Mouse (Mus musculus) hindbrain, embryonic 13.5 days (tissue): ENCODE data around the gene Xpa. TPM values are rescaled to one million over a fixed set of nuclear protein-coding genes. Genes with fewer than 3 reads are reported as not detected.

Source experiments
- ATAC-seq: fragments of 200-750 bp; cut with Nextera tagmentation; 2 replicates; pipeline ENCODE4 v1.8.0; 2017; ENCODE audit warnings: moderate TSS enrichment; ENCODE audit not compliant: low FRiP score
- H3K27ac ChIP-seq: fragments of 300-500 bp; sonication (generic); 2 replicates; pipeline ENCODE4 v1.5.1; 2015; ENCODE audit warnings: inconsistent platforms, mild to moderate bottlenecking, moderate library complexity
- H3K27me3 ChIP-seq: fragments of 300-500 bp; sonication (generic); 2 replicates; pipeline ENCODE4 v1.6.1; 2015; ENCODE audit warnings: mild to moderate bottlenecking, inconsistent platforms
- H3K36me3 ChIP-seq: fragments of 300-500 bp; sonication (generic); 2 replicates; pipeline ENCODE4 v1.6.1; 2015; ENCODE audit warnings: mild to moderate bottlenecking, inconsistent platforms
- H3K4me1 ChIP-seq: fragments of 300-500 bp; sonication (generic); replicated peaks from 2 replicates; pipeline ENCODE4 v1.6.1; 2015; ENCODE audit warnings: inconsistent platforms
- H3K4me2 ChIP-seq: fragments of 300-500 bp; sonication (generic); 2 replicates; pipeline ENCODE4 v1.6.1; 2015; ENCODE audit warnings: inconsistent platforms, mild to moderate bottlenecking, moderate library complexity
- H3K4me3 ChIP-seq: fragments of 300-500 bp; sonication (generic); 2 replicates; pipeline ENCODE4 v1.5.1; 2015; ENCODE audit warnings: mild to moderate bottlenecking, inconsistent platforms
- H3K9ac ChIP-seq: fragments of 300-500 bp; sonication (generic); 2 replicates; pipeline ENCODE4 v1.6.1; 2015; ENCODE audit warnings: mild to moderate bottlenecking, inconsistent platforms
- H3K9me3 ChIP-seq: fragments of 300-500 bp; sonication (generic); 2 replicates; pipeline ENCODE4 v1.6.1; 2016; ENCODE audit warnings: inconsistent platforms
- WGBS: fragments of 180-500 bp; shearing (Covaris S2); methylation state at CpG from one replicate; pipeline ENCODE4 v1.1.7; 2015; 5-methylcytosine and 5-hydroxymethylcytosine counted together
- polyA plus RNA-seq: library from polyadenylated mRNA; unstranded; fragments of >200 nt; fragmentation: Nextera tagmentation; extraction: Ambion mirVana; gene quantifications from 2 replicates; pipeline ENCODE4 v1.2.1, GENCODE M21; 2015

Xpa gene
- polyA plus RNA-seq, 1 experiment from 2014 or later = 32.8 TPM

- no peak for ATAC-seq
- no peak overlapping the region for H3K27ac ChIP-seq
- H3K9ac ChIP-seq = no peak overlapping the region
- H3K27me3 ChIP-seq = no peaks in the 10 kb centered on the region
- no peak overlapping the region for H3K4me3 ChIP-seq
- peaks cover 91% of the 10 kb centered on the region for H3K36me3 ChIP-seq
- no peak overlapping the region for H3K4me2 ChIP-seq
- no peaks in the 10 kb centered on the region for H3K9me3 ChIP-seq
- H3K4me1 ChIP-seq = no peaks in the 10 kb centered on the region
- 86% methylated on average over 8 of the region's 8 CpGs for WGBS
Observed at GRCm38 (mm10) chr4:46185423-46185822, 10.7 kb downstream of the Xpa start.

DNA sequence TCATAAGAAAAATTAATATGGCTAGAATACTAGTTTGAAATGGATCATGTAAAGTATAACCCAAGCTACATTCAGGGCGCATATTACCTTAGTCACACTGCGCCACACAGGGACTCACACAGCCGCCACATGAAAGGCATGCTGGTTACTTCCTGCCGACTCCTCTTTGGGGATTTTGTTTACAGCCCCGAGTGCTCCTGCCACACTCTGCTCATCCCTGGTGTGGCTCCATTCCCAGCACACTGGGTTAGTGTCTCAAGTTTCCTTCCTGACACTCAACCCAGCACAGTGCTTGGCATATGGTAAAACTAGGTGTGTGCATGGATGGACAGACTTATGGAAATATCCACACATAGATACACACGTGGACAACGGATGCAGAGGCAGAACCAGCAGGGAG lies 13.9 kb downstream of the Xpa start:
- H3K36me3 ChIP-seq = peaks cover 92% of the 10 kb centered on the region
- no peaks in the 10 kb centered on the region for H3K9me3 ChIP-seq
- H3K4me3 ChIP-seq = no peak overlapping the region
- H3K27ac ChIP-seq = no peak overlapping the region
- no peak overlapping the region for H3K9ac ChIP-seq
- no peak overlapping the region for H3K4me2 ChIP-seq
- H3K4me1 ChIP-seq = no peaks in the 10 kb centered on the region
- H3K27me3 ChIP-seq = no peaks in the 10 kb centered on the region
- WGBS = 87% methylated on average over 7 of the region's 7 CpGs
- no peak for ATAC-seq

DNA sequence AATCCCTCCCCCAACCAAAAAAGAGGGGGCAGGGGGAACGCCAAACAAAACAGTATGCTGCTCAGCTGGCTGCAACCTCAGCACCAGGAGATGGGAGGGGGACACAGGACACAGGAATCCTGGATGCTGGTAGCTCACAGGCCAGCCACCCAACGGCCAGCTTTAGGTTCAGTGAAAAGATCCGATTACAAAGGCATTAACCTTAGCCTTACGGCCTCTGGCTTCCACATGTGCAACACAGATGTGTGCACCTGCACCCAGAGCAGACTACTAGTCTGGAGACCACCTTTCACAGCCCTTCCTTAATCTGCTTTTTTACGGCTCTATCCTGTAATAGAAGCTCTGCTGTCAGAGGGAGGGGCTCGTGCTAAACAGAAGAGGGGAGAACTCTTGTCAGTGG lies 14.9 kb downstream of the Xpa start:
- peaks cover 98% of the 10 kb centered on the region for H3K36me3 ChIP-seq
- 73% methylated on average over 6 of the region's 6 CpGs for WGBS
- no peaks in the 10 kb centered on the region for H3K9me3 ChIP-seq
- H3K4me2 ChIP-seq = no peak overlapping the region
- H3K4me1 ChIP-seq = no peaks in the 10 kb centered on the region
- no peak overlapping the region for H3K9ac ChIP-seq
- no peaks in the 10 kb centered on the region for H3K27me3 ChIP-seq
- H3K27ac ChIP-seq = no peak overlapping the region
- H3K4me3 ChIP-seq = no peak overlapping the region
- ATAC-seq = no peak

DNA sequence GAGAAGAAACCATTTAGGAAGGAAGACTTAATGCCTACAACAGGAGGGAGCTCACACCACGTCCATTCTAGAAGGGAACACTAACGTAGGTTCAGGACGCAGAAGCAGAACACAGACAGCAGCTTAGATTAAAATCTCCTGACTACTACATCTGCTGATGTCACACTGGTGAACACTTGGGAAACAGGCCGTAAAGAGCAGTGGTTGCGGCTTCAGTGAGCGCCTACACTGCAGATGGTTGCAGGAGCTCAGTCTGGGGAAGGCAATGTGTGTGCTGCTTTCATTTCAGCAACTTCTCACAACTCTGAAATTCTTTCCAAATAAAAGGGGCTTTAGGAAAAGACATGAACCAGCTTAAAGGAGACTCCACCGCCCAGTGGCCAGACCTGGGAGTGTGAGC lies 18.6 kb downstream of the Xpa start:
- Histone ChIP-seq H3K27me3 (no peaks in the 10 kb centered on the region), H3K4me2 (no peak overlapping the region), H3K36me3 (peaks cover 95% of the 10 kb centered on the region), H3K4me1 (no peaks in the 10 kb centered on the region), H3K9me3 (no peaks in the 10 kb centered on the region), H3K27ac (no peak overlapping the region), H3K9ac (no peak overlapping the region), H3K4me3 (no peak overlapping the region)
- 87% methylated on average over 7 of the region's 7 CpGs for WGBS
- ATAC-seq = no peak

GRCm38 (mm10) chr4:46177018-46177417 lies 19.1 kb downstream of the Xpa start:
- no peak overlapping the region for H3K4me3 ChIP-seq
- WGBS = 84% methylated on average over 5 of the region's 5 CpGs
- H3K4me1 ChIP-seq = no peaks in the 10 kb centered on the region

GRCm38 (mm10) chr4:46176313-46176712 lies 19.8 kb downstream of the Xpa start:
- Histone ChIP-seq H3K9me3 (no peaks in the 10 kb centered on the region), H3K9ac (no peak overlapping the region), H3K27ac (no peak overlapping the region), H3K27me3 (no peaks in the 10 kb centered on the region), H3K4me3 (no peak overlapping the region), H3K4me1 (no peaks in the 10 kb centered on the region), H3K4me2 (no peak overlapping the region), H3K36me3 (peaks cover 94% of the 10 kb centered on the region)
- ATAC-seq = no peak
- WGBS = 75% methylated on average over 4 of the region's 4 CpGs

More at GRCm38 (mm10) chr4:46177018-46177417, 19.1 kb downstream of the Xpa start:
- Histone ChIP-seq H3K27ac (no peak overlapping the region), H3K9me3 (no peaks in the 10 kb centered on the region), H3K4me2 (no peak overlapping the region), H3K36me3 (peaks cover 94% of the 10 kb centered on the region), H3K27me3 (no peaks in the 10 kb centered on the region), H3K9ac (no peak overlapping the region)
- no peak for ATAC-seq

DNA sequence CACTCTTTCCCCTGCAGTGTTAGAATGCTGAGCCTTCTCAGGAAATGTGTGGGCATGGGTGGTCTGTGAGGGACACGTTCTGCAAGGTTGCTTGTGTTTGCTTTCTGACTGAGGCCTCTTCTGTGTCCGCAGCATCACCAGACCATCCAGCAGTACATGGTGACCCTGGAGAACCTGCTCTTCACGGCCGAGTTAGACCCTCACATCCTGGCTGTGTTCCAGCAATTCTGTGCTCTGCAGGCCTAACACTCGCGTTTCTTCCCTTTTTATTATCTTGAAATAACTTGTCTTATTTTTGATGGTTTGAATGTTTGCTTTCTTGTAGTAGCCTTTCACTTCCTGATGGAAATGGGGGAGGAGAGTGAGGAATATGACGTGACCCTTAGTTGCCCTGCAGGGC lies 24.4 kb downstream of the Xpa start:
- no peaks in the 10 kb centered on the region for H3K4me1 ChIP-seq
- H3K27me3 ChIP-seq = no peaks in the 10 kb centered on the region
- WGBS = 86% methylated on average over 7 of the region's 7 CpGs
- H3K4me2 ChIP-seq = no peak overlapping the region
- no peak overlapping the region for H3K4me3 ChIP-seq
- H3K9ac ChIP-seq = no peak overlapping the region
- no peak overlapping the region for H3K27ac ChIP-seq
- H3K36me3 ChIP-seq = peaks cover 95% of the 10 kb centered on the region
- ATAC-seq = no peak
- no peaks in the 10 kb centered on the region for H3K9me3 ChIP-seq

GRCm38 (mm10) chr4:46165831-46166230 lies 30.3 kb downstream of the Xpa start:
- no peaks in the 10 kb centered on the region for H3K4me1 ChIP-seq
- 98% methylated on average over 5 of the region's 5 CpGs for WGBS
- no peak overlapping the region for H3K9ac ChIP-seq
- no peak overlapping the region for H3K27ac ChIP-seq
- no peak for ATAC-seq
- no peak overlapping the region for H3K4me2 ChIP-seq
- peaks cover 93% of the 10 kb centered on the region for H3K36me3 ChIP-seq
- no peaks in the 10 kb centered on the region for H3K9me3 ChIP-seq
- H3K27me3 ChIP-seq = no peaks in the 10 kb centered on the region
- H3K4me3 ChIP-seq = no peak overlapping the region

GRCm38 (mm10) chr4:46164027-46164426 lies 32.1 kb downstream of the Xpa start:
- H3K27me3 ChIP-seq = no peaks in the 10 kb centered on the region
- H3K36me3 ChIP-seq = peaks cover 91% of the 10 kb centered on the region
- H3K4me2 ChIP-seq = no peak overlapping the region
- H3K27ac ChIP-seq = no peak overlapping the region
- no peak overlapping the region for H3K4me3 ChIP-seq
- no peak for ATAC-seq
- no peak overlapping the region for H3K9ac ChIP-seq
- WGBS = 94% methylated on average over 2 of the region's 2 CpGs
- no peaks in the 10 kb centered on the region for H3K9me3 ChIP-seq
- no peaks in the 10 kb centered on the region for H3K4me1 ChIP-seq

GRCm38 (mm10) chr4:46151903-46152544 lies 44.1 kb downstream of the Xpa start:
- no peak overlapping the region for H3K4me3 ChIP-seq
- no peaks in the 10 kb centered on the region for H3K27me3 ChIP-seq
- no peak overlapping the region for H3K27ac ChIP-seq
- peaks cover 88% of the 10 kb centered on the region for H3K36me3 ChIP-seq
- H3K4me1 ChIP-seq = no peaks in the 10 kb centered on the region
- WGBS = 96% methylated on average over 12 of the region's 12 CpGs
- ATAC-seq = no peak
- H3K4me2 ChIP-seq = no peak overlapping the region
- no peaks in the 10 kb centered on the region for H3K9me3 ChIP-seq
- no peak overlapping the region for H3K9ac ChIP-seq

- WGBS = 97% methylated on average over 1 of the region's 1 CpGs
- H3K4me2 ChIP-seq = no peak overlapping the region
- H3K27ac ChIP-seq = no peak overlapping the region
- ATAC-seq = no peak
- H3K9ac ChIP-seq = no peak overlapping the region
- no peak overlapping the region for H3K4me3 ChIP-seq
- H3K36me3 ChIP-seq = peaks cover 50% of the 10 kb centered on the region
- no peaks in the 10 kb centered on the region for H3K4me1 ChIP-seq
- no peaks in the 10 kb centered on the region for H3K9me3 ChIP-seq
- H3K27me3 ChIP-seq = no peaks in the 10 kb centered on the region
Observed at GRCm38 (mm10) chr4:46146881-46147280, 49.2 kb downstream of the Xpa start.

DNA sequence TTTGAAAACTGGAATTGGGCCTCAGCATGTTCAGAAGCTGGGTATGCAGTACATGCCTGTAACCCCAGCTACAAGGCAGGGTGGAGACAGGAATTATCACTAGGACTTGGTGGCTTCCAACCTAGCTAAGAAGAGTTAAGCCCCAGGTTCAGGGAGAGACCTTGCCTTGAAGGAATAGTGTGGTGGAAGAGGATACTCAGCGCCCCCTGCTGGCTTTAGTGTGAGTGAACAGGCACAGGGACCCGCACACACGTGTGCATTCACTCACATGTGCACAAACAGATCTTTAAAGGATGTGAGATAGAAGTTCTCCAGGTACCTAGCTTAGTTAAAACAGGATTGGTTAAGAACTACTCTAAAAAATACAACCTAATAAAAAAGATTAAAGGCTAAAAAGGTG lies 51.8 kb downstream of the Xpa start:
- 75% methylated on average over 3 of the region's 3 CpGs for WGBS
- ATAC-seq = no peak

More for the DNA sequence above, 51.8 kb downstream of the Xpa start:
- Histone ChIP-seq H3K4me1 (peaks cover 15% of the 10 kb centered on the region), H3K9me3 (no peaks in the 10 kb centered on the region), H3K27me3 (no peaks in the 10 kb centered on the region), H3K4me2 (no peak overlapping the region), H3K36me3 (peaks cover 29% of the 10 kb centered on the region), H3K9ac (no peak overlapping the region), H3K27ac (no peak overlapping the region), H3K4me3 (no peak overlapping the region)
